Mouse (Mus musculus) testis, adult 2 months (tissue): Measurements from ENCODE around the gene Syncrip. TPM values are rescaled to one million over a fixed set of nuclear protein-coding genes. Genes with fewer than 3 reads are reported as not detected.
A peak's percentile ranks its signal among the peaks of the same experiment; 100 is the strongest.
"Not testable (repeated sequence)": the region's sequence is repeated elsewhere in the genome, so short reads cannot be mapped to it uniquely, and the experiment has no call there.

Source experiments
- H3K27ac ChIP-seq: fragments of 200-500 bp; 2 replicates; pipeline ENCODE4 v1.5.1; 2012; ENCODE audit warnings: low read depth, low read length; ENCODE audit not compliant: control insufficient read depth, insufficient read depth
- H3K27me3 ChIP-seq: fragments of 200-500 bp; 2 replicates; pipeline ENCODE4 v1.6.1; 2012; ENCODE audit warnings: mild to moderate bottlenecking, low read length, moderate library complexity; ENCODE audit not compliant: control insufficient read depth, insufficient read depth
- H3K36me3 ChIP-seq: fragments of 200-500 bp; 2 replicates; pipeline ENCODE4 v1.6.1; 2012; ENCODE audit warnings: mild to moderate bottlenecking, low read length; ENCODE audit not compliant: control insufficient read depth, insufficient read depth
- H3K4me1 ChIP-seq: fragments of 200-500 bp; 2 replicates; pipeline ENCODE4 v1.6.1; 2012; ENCODE audit warnings: low read length; ENCODE audit not compliant: control insufficient read depth, insufficient read depth
- H3K4me3 ChIP-seq: fragments of 200-500 bp; 2 replicates; pipeline ENCODE4 v1.5.1; 2012; ENCODE audit warnings: low read depth, mild to moderate bottlenecking, low read length, moderate library complexity, mixed read lengths; ENCODE audit not compliant: control insufficient read depth
- CTCF ChIP-seq: fragments of 200-500 bp; IDR thresholded peaks from 2 replicates; pipeline ENCODE4 v1.5.1; 2012; ENCODE audit warnings: low read depth, mild to moderate bottlenecking, inconsistent platforms, low read length, moderate library complexity; ENCODE audit not compliant: control insufficient read depth, insufficient read depth, insufficient replicate concordance
- POLR2A ChIP-seq: fragments of 200-500 bp; IDR thresholded peaks from 2 replicates; pipeline ENCODE4 v1.6.1; 2012; ENCODE audit warnings: low read depth, mild to moderate bottlenecking, inconsistent platforms, low read length, moderate library complexity; ENCODE audit not compliant: control insufficient read depth
- polyA plus RNA-seq: library from polyadenylated mRNA; depleted of rRNA; stranded (reverse); fragments of >200 nt; gene quantifications from 2 replicates; pipeline ENCODE4 v1.2.3, GENCODE M21; 2012

Gene Syncrip
- polyA plus RNA-seq, 1 experiment, result 7.7 TPM

GRCm38 (mm10) chr9:88481791-88482160 lies 598 bp downstream of the Syncrip start:
- H3K27me3 ChIP-seq, result no peaks in the 10 kb centered on the region
- H3K4me3 ChIP-seq, result peak overlapping the region; percentile 99
- peaks cover 2% of the 10 kb centered on the region; the same call in 1 of the 2 replicates for H3K4me1 ChIP-seq
- peak overlapping the region; percentile 97 for H3K27ac ChIP-seq
- no peaks in the 10 kb centered on the region for H3K36me3 ChIP-seq
- TF ChIP-seq CTCF (no peak), POLR2A (no peak)

GRCm38 (mm10) chr9:88481061-88481790 lies 1.1 kb downstream of the Syncrip start:
- Histone ChIP-seq H3K27me3 (no peaks in the 10 kb centered on the region), H3K4me1 (peaks cover 2% of the 10 kb centered on the region; the same call in 1 of the 2 replicates), H3K36me3 (no peaks in the 10 kb centered on the region), H3K4me3 (peak overlapping the region; percentile 99), H3K27ac (peak overlapping the region; percentile 97)
- TF ChIP-seq CTCF, result no peak
- no peak for TF ChIP-seq POLR2A

GRCm38 (mm10) chr9:88480120-88480519 lies 2.3 kb downstream of the Syncrip start:
- Histone ChIP-seq H3K36me3 (no peaks in the 10 kb centered on the region), H3K27me3 (no peaks in the 10 kb centered on the region), H3K4me3 (peak overlapping the region; percentile 29; the same call in 1 of the 2 replicates), H3K4me1 (peaks cover 2% of the 10 kb centered on the region; the same call in 1 of the 2 replicates), H3K27ac (peak overlapping the region; percentile 8; the same call in 1 of the 2 replicates)
- TF ChIP-seq POLR2A, result no peak

GRCm38 (mm10) chr9:88476138-88476537 lies 6.2 kb downstream of the Syncrip start:
- Histone ChIP-seq H3K4me3 (no peak overlapping the region), H3K27me3 (no peaks in the 10 kb centered on the region), H3K27ac (no peak overlapping the region), H3K4me1 (no peaks in the 10 kb centered on the region; the same call in 1 of the 2 replicates), H3K36me3 (no peaks in the 10 kb centered on the region)
- no peak for TF ChIP-seq CTCF
- TF ChIP-seq POLR2A, result no peak

- H3K27me3 ChIP-seq, H3K36me3 ChIP-seq, H3K27ac ChIP-seq, H3K4me3 ChIP-seq, H3K4me1 ChIP-seq: not testable (repeated sequence)
Measured at GRCm38 (mm10) chr9:88461017-88461416, 21.4 kb downstream of the Syncrip start.

- TF ChIP-seq CTCF (no peak), POLR2A (no peak)
- no peak overlapping the region for H3K4me3 ChIP-seq
- H3K36me3 ChIP-seq, result no peaks in the 10 kb centered on the region; the same call in 1 of the 2 replicates
- H3K27ac ChIP-seq, result no peak overlapping the region
- H3K27me3 ChIP-seq, result no peaks in the 10 kb centered on the region
- H3K4me1 ChIP-seq, result peaks cover 2% of the 10 kb centered on the region
Measured at GRCm38 (mm10) chr9:88439991-88440390, 42.4 kb downstream of the Syncrip start.

GRCm38 (mm10) chr9:88439238-88439600 lies 43.2 kb downstream of the Syncrip start:
- H3K27me3 ChIP-seq, result no peaks in the 10 kb centered on the region
- peak overlapping the region; percentile 88 for H3K4me3 ChIP-seq
- H3K27ac ChIP-seq, result peak overlapping the region; percentile 93
- TF ChIP-seq POLR2A, result no peak
- no peaks in the 10 kb centered on the region; the same call in 1 of the 2 replicates for H3K36me3 ChIP-seq
- H3K4me1 ChIP-seq, result peaks cover 2% of the 10 kb centered on the region
